Mouse (Mus musculus): Measurements from ENCODE around the gene Mgll. TPM values are rescaled to one million over a fixed set of nuclear protein-coding genes. Genes with fewer than 3 reads are reported as not detected.

Mgll gene
- polyA plus RNA-seq, 1 experiment from 2014 or later = 6.5 TPM

DNA sequence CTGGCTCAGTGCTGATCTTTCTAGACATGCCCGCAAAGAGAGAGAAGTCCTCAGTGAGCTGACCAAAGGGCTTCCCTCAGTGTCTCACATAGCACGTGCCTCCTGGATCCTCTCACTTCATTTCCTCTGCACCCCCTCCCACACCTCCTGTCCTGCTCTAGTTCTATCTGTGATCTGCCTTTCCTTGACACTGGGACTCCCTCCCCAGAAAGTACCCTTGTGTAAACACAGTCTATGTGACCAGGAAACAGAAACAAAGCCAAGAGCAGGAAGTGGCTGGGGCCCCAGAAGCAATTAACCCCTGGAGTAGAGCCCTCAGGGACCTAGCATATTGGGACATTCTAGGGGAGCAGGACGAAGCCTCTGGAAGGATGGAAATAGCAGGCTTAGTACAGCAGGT lies 96.6 kb downstream of the Mgll start:
- no peaks in the 10 kb centered on the region for H3K36me3 ChIP-seq
- no peak overlapping the region for H3K27ac ChIP-seq
- WGBS = 59% methylated on average over 3 of the region's 3 CpGs
- H3K9me3 ChIP-seq (replicated peaks) = no peaks in the 10 kb centered on the region
- no peak overlapping the region for H3K4me3 ChIP-seq
- no peak overlapping the region for H3K4me2 ChIP-seq (replicated peaks)
- H3K4me1 ChIP-seq = 0 out of 2 replicates have a peak, but pooled peaks cover 3% of the 10 kb centered on the region
- H3K9ac ChIP-seq = no peak overlapping the region
- no peak for ATAC-seq (ENCODE audit: low FRiP score)
- no peaks in the 10 kb centered on the region for H3K27me3 ChIP-seq

DNA sequence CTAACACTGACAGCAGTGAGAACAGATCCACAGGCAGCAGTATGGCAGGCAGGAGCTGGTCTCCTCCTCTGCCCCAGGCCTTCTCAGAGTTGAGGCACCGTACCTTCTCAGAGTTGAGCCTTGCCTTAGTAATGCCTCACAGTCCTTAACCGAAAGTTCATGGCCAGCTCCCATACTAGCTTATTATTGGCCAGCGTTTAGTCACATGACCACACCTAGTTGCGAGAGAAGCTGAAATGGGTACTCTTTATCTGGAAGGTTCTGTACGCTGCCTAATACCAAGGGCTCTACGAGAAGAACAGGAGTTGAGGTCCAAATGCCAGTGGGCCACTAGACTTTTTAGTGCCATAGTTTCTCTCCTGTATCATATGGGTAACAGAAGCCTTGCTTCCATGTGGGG lies 97.1 kb downstream of the Mgll start:
- H3K36me3 ChIP-seq = no peaks in the 10 kb centered on the region
- H3K4me2 ChIP-seq (replicated peaks) = no peak overlapping the region
- no peak overlapping the region for H3K4me3 ChIP-seq
- H3K9me3 ChIP-seq (replicated peaks) = no peaks in the 10 kb centered on the region
- 96% methylated on average over 6 of the region's 6 CpGs for WGBS
- no peaks in the 10 kb centered on the region for H3K27me3 ChIP-seq
- no peak for ATAC-seq (ENCODE audit: low FRiP score)
- H3K9ac ChIP-seq = no peak overlapping the region
- no peak overlapping the region for H3K27ac ChIP-seq
- 0 out of 2 replicates have a peak, but pooled peaks cover 3% of the 10 kb centered on the region for H3K4me1 ChIP-seq

DNA sequence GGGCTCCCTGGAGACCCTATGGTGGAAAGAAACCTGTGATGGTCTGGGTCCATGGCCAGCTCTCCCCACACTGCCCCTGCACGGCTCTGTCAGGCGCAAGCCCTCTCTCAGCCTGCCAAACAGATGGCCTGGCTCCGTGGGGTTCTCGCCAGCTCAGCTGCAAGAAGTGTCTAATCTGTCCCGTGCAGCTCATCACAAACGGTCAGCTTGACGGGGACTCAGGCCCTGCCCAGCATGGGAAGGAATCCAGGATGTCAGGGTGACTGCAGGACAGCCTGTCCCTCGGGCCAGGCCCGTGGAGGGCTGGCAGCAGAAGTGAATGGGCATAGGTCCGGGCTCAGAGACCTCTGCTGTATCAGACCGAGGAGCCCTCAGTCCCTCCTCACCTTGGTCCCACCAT lies 97.7 kb downstream of the Mgll start:
- H3K4me2 ChIP-seq (replicated peaks) = no peak overlapping the region
- peaks cover 8% of the 10 kb centered on the region for H3K4me1 ChIP-seq
- 65% methylated on average over 11 of the region's 11 CpGs for WGBS
- H3K9me3 ChIP-seq (replicated peaks) = no peaks in the 10 kb centered on the region
- H3K9ac ChIP-seq = no peak overlapping the region
- H3K36me3 ChIP-seq = no peaks in the 10 kb centered on the region
- H3K27me3 ChIP-seq = no peaks in the 10 kb centered on the region
- ATAC-seq (ENCODE audit: low FRiP score) = no peak
- no peak overlapping the region for H3K27ac ChIP-seq
- H3K4me3 ChIP-seq = no peak overlapping the region

DNA sequence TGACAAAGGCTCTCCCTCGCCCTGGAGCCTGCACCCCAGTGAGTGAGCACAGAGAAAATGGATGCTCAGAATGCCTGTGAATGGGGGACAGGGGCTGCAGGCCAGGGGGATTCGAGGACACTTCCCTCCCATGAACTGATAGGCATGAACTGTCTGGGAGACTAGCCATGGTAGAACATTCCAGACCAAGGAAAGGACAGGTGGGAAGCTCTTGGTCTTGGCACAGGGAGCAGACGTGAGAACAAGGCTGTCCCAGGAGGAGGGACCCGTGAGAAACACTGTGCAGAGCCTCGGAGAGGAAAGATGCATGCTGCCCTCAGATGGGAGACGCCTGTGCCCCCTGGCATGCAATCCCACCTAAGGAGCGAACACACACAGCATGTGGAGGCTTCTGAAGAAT lies 100.0 kb downstream of the Mgll start:
- no peak overlapping the region for H3K9ac ChIP-seq
- H3K27ac ChIP-seq = no peak overlapping the region
- H3K4me2 ChIP-seq (replicated peaks) = no peak overlapping the region
- no peaks in the 10 kb centered on the region for H3K9me3 ChIP-seq (replicated peaks)
- H3K36me3 ChIP-seq = no peaks in the 10 kb centered on the region
- H3K4me1 ChIP-seq = peaks cover 13% of the 10 kb centered on the region
- WGBS = 60% methylated on average over 7 of the region's 7 CpGs
- ATAC-seq (ENCODE audit: low FRiP score) = no peak
- no peak overlapping the region for H3K4me3 ChIP-seq
- no peaks in the 10 kb centered on the region for H3K27me3 ChIP-seq

DNA sequence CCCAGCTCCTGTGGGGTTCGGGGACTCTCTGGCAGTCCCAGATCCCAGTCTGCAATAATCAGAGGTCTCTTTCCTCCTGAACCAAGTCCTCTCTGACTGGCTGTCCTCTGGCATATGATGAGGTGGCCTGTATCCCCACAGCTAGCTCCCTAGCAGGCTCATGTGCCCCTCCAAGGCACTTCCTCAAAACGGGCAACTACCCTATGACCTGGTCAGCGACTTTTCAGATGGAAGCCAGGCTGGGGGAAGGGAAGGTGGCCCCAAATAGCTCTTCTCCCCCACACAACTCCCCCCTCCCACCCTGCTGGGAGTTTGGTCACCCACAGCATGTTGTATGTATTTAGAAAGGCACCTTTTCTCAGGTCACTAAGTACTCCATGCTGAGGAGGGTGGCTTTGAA lies 101.9 kb downstream of the Mgll start:
- WGBS = 69% methylated on average over 3 of the region's 3 CpGs
- H3K4me3 ChIP-seq = no peak overlapping the region
- no peak overlapping the region for H3K4me2 ChIP-seq (replicated peaks)
- H3K9me3 ChIP-seq (replicated peaks) = no peaks in the 10 kb centered on the region
- no peak overlapping the region for H3K27ac ChIP-seq
- ATAC-seq (ENCODE audit: low FRiP score) = no peak
- H3K36me3 ChIP-seq = no peaks in the 10 kb centered on the region
- H3K9ac ChIP-seq = no peak overlapping the region
- peaks cover 10% of the 10 kb centered on the region for H3K4me1 ChIP-seq
- no peaks in the 10 kb centered on the region for H3K27me3 ChIP-seq

DNA sequence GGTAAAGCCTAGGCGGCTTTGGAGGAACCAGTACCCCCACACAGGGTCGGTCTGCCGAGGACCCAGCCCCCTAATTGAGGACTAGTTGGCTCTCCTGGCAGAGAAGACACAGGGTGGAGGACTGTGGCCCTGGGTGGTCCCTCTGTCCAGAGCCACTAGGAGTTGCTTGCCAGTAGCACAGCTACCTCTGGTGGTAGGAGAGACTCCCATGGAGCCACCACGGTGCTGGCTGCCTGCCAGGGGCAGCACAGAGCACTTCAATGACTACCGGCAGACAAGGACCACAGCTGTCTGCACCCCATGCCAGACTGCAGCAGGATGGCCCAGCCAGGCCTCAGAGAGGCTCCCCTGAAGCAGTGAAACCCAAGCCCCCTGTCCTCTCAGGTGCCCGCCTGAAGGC lies 102.3 kb downstream of the Mgll start:
- Histone ChIP-seq H3K27me3 (no peaks in the 10 kb centered on the region), H3K9ac (no peak overlapping the region), H3K4me2 (replicated peaks) (no peak overlapping the region), H3K27ac (no peak overlapping the region), H3K9me3 (replicated peaks) (no peaks in the 10 kb centered on the region), H3K4me3 (no peak overlapping the region), H3K36me3 (no peaks in the 10 kb centered on the region), H3K4me1 (peaks cover 12% of the 10 kb centered on the region)
- peak; percentile 78 for ATAC-seq (ENCODE audit: low FRiP score)
- 44% methylated on average over 6 of the region's 6 CpGs for WGBS

DNA sequence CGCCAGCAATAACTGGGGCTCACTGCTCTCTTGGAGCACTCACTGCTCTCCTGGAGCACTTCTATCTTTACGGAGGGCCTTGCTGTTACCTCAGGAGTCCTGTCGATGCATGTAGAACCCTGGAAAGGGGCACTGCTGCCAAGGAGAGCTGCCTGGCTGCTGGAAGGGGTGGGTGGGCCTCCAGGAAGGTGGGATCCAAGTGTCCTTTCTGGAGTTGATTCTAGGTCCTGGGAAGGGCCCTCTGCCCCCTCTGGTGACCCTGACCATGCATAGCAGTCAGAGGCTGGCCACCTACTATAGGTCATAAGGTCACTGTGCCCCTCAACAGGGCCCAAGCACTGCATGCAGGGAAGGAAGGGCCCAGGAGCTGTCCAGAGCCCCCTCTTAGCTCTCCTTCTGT lies 102.8 kb downstream of the Mgll start:
- H3K27ac ChIP-seq = no peak overlapping the region
- H3K4me1 ChIP-seq = peaks cover 12% of the 10 kb centered on the region
- no peak overlapping the region for H3K9ac ChIP-seq
- ATAC-seq (ENCODE audit: low FRiP score) = no peak
- no peaks in the 10 kb centered on the region for H3K27me3 ChIP-seq
- no peaks in the 10 kb centered on the region for H3K36me3 ChIP-seq
- no peaks in the 10 kb centered on the region for H3K9me3 ChIP-seq (replicated peaks)
- no peak overlapping the region for H3K4me3 ChIP-seq
- WGBS = 67% methylated on average over 3 of the region's 3 CpGs
- H3K4me2 ChIP-seq (replicated peaks) = no peak overlapping the region

DNA sequence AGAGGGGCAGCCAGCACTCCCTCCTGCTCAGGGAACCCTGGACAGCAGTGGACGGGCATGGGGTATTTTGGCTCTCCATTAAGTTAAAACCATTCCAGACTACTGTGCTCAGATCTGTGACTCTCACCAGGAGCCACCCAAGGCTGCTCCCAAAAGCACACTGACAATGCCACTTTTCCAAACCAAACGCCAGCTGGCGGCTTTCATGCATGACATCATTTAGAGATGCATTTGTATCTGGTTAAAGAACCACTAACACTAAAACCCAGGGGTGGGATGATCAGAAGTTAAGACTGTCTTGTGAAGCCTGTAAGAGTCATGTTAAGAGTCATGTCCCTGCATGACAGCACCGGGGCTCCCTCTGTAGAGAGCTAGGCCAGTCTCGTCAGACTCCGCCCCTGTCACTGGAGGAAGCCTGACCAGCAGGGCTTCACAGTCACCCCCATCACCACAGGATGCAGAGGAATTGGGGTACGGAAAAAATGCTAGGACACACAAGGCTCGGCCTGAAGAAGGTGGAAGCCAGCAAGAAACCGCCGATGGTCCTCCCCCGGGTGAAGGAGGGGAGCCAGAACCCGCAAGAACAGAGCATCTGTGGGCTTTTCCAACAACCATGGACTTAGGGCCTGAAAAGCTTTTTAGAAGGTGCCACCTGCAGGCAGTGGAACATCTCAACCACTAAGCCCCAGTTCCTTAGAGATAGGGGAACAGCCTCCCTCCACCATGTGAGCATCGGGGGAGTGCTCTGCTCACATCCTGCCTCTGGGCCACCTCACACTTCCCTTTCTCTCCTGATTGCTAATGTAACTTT lies 103.4 kb downstream of the Mgll start:
- no peaks in the 10 kb centered on the region for H3K36me3 ChIP-seq
- no peak overlapping the region for H3K9ac ChIP-seq
- 58% methylated on average over 13 of the region's 13 CpGs for WGBS
- H3K27ac ChIP-seq = no peak overlapping the region
- H3K4me3 ChIP-seq = no peak overlapping the region
- H3K4me1 ChIP-seq = peaks cover 12% of the 10 kb centered on the region
- no peak overlapping the region for H3K4me2 ChIP-seq (replicated peaks)
- no peaks in the 10 kb centered on the region for H3K9me3 ChIP-seq (replicated peaks)
- ATAC-seq (ENCODE audit: low FRiP score) = no peak
- no peaks in the 10 kb centered on the region for H3K27me3 ChIP-seq

DNA sequence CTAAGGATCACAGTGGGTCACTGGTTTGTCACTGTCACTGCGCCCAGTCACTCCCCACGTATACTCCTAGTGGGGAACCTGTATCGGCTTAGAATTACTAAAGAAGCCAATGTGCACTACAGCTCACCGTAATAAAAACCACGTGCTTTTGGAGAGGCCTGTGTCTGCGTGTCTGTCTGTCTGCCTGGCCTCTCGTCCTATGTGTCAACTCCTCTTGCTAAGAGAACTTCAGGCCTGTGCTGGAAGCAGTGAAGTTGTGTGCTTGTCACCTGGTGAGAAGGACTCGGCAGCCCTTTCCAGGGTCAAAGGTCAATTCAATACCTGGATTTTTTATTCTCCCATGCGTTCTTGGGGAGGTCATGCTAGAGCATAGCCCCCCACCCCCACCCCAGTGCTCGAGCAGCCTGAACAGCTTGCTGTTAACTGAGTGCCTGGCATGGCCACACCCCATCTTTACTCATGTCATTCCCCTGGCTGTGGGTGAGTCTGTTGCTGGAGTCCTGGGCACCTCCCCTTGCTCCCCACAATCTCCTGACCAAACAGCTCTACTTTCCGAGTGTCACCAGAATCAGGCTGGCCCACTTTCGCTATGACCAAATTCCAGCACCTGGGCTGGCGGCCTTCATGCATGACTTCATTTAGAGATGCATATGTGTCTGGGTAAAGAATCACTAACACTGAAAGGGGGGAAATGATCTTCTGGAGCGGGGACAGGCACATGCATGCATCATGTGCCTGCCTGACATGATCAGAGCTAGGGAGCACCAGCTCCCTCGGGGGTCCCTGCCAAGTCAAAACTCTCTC lies 104.2 kb downstream of the Mgll start:
- no peaks in the 10 kb centered on the region for H3K27me3 ChIP-seq
- no peak overlapping the region for H3K9ac ChIP-seq
- no peaks in the 10 kb centered on the region for H3K9me3 ChIP-seq (replicated peaks)
- H3K36me3 ChIP-seq = no peaks in the 10 kb centered on the region
- 67% methylated on average over 15 of the region's 15 CpGs for WGBS
- no peak overlapping the region for H3K4me3 ChIP-seq
- peaks cover 12% of the 10 kb centered on the region for H3K4me1 ChIP-seq
- no peak overlapping the region for H3K27ac ChIP-seq
- no peak overlapping the region for H3K4me2 ChIP-seq (replicated peaks)
- no peak for ATAC-seq (ENCODE audit: low FRiP score)

DNA sequence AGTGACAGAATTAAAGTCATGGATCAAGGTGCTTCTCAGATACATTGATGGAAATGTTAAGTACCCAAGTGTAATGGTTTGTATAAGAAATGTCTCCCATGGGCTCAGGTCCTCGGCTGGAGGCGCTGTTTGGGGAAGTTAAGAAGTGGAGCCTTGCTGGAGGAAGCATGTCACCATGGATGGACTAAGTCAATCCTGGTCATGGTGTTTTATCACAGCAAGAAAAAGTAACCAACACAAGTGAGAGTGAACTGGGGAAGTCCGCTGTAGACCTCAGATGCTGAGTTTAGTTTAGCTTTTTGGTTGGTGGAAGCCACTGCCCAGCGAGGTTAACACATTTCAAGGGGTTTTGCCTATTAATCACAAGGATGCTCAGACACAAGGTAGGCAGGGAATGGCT lies 105.4 kb downstream of the Mgll start:
- 89% methylated on average over 4 of the region's 4 CpGs for WGBS
- Histone ChIP-seq H3K9ac (no peak overlapping the region), H3K27me3 (no peaks in the 10 kb centered on the region), H3K4me2 (replicated peaks) (no peak overlapping the region), H3K4me1 (peaks cover 14% of the 10 kb centered on the region), H3K36me3 (no peaks in the 10 kb centered on the region), H3K4me3 (no peak overlapping the region), H3K27ac (no peak overlapping the region), H3K9me3 (replicated peaks) (no peaks in the 10 kb centered on the region)
- no peak for ATAC-seq (ENCODE audit: low FRiP score)

DNA sequence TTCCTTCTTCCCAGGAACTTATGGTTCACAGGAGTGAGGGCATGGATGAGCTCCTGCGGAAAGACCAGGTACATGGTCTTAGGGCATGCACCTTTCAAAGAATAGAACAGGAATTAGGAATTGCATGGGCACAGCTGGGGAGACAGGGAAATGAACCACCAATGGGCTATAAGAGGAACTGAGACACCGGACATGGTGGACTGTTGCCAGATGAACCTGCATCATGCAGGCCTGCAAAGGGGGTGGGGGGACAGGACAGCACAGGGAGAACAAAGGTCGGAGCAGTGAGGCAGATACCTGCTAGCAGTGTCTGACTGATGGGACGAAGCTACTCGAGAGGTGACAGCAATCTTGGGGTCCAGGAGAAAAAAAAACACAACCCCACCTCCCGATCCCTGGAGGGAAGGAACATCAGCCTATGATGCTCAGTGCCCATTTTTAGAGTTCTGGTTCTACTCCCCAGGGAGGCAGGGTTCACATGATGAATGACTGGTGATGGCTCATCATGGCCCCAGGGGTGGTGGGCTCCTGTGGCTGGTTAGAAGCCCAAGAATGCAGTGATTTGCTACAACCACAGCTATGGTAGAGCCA lies 106.0 kb downstream of the Mgll start:
- H3K4me1 ChIP-seq = peaks cover 14% of the 10 kb centered on the region
- ATAC-seq (ENCODE audit: low FRiP score) = no peak
- H3K4me3 ChIP-seq = no peak overlapping the region
- H3K4me2 ChIP-seq (replicated peaks) = no peak overlapping the region
- no peak overlapping the region for H3K9ac ChIP-seq
- 86% methylated on average over 6 of the region's 6 CpGs for WGBS
- no peaks in the 10 kb centered on the region for H3K27me3 ChIP-seq
- H3K36me3 ChIP-seq = 0 out of 2 replicates have a peak, but pooled peaks cover 3% of the 10 kb centered on the region
- no peaks in the 10 kb centered on the region for H3K9me3 ChIP-seq (replicated peaks)
- no peak overlapping the region for H3K27ac ChIP-seq

DNA sequence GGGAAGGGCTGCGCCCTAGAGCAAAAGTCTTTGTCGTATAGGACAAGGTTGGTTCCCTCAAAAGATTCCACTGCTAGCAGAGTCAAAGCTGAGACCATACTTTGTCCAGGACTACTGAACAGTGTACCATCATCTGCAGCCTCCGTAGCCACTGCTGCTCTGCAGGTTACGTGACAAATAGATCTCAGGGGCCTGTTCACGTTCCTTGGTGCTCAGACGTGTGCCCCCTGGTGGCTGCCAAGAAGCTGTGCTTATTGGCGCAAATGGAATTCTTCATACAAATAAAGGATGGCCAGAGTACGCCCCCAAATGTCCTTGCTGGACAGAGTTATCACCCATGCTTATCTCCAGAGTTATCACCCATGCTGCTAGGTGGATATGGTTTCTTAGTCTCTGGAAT lies 107.2 kb downstream of the Mgll start:
- Histone ChIP-seq H3K4me3 (no peak overlapping the region), H3K4me1 (peaks cover 13% of the 10 kb centered on the region), H3K9me3 (replicated peaks) (no peaks in the 10 kb centered on the region), H3K36me3 (peaks cover 14% of the 10 kb centered on the region), H3K27ac (no peak overlapping the region), H3K9ac (no peak overlapping the region), H3K4me2 (replicated peaks) (no peak overlapping the region), H3K27me3 (no peaks in the 10 kb centered on the region)
- peak; percentile 29; the same call in 1 of the 2 replicates for ATAC-seq (ENCODE audit: low FRiP score)
- WGBS = 25% methylated on average over 8 of the region's 8 CpGs
